Mouse (Mus musculus) right cerebral cortex, postnatal 25 days (tissue): ENCODE data around the gene Olfr159.

Source experiments
- DNase-seq: peaks from one replicate; pipeline ENCODE4 v3.0.0; 2022

Olfr159 gene

DNA sequence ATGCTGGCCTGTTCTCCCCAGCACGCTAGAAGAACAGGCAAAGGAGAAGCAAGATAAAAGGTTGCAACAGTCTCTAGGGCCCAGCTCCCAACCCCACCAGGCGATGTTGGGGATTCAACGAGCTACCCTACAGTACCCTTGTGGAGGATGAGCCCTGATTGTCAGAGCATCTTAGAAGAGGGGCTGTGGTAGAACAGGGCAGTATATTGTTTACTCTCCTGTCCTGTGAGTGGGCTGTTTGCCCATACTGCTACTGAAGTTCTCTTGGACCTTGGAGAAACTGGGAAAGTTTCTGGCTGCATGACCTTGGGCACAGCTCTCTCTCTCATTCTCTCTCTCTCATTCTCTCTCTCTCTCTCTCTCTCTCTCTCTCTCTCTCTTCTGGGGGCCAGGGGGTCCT, 41.7 kb downstream of the Olfr159 start:
- no peak for DNase-seq

DNA sequence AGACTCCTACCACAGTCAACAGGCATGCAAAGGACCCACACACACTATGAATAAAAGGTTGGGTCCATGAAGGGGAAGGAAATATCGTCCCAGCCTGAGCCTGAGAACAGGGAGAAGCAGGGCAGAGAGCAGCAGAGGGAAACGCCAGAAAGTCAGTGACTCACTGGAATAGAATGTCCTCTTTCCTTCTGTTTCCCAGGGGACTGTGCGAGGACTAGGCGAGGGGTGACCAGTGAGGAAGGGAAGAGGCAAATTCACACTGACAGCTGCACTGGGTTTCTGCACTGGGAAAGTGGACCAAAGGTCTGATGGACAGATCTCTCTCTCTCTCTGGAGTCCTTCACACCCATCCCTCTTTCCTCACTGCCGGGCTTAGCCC, 42.2 kb downstream of the Olfr159 start:
- no peak for DNase-seq

DNA sequence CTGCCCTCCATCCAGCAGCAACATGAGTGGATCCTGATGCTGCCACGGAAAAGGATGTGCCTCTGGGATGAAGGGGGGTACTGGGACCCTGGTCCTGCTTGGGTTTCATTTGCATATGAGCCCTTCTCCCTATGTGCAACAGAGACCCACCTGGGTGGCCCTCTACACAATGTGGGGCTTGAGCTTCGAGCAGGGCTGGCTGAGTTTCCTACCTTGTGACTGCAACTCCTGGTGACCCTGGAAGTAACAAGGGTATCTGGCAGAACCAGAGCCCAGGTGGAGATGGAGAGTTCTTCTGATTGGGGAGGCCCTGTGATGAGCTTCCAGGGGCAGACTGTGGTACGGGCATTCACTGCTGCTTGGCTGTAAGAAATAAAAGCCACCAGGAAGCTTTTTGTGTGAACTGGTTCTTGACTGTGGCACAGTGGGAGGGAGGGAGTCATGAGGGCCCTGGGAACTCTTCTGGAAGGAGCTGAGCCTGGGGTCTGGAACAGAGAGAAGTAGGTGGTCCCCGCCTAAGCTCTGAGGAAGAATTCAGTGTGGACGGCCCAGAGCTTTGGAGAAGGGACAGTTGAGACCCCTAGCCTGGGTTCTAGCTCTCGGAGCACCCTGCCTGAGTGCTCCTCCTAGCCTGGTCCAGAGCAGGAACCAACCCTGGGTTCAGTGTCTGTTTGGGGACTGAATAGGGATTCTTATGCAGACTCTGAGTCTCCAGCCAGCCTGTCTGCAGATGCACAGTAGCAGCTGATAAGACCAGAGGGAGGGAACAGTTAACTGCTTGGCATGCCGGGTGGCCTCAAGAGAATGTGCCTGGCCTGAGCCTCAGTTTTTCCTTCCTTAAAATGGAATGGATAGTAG, 42.9 kb downstream of the Olfr159 start:
- no peak for DNase-seq

DNA sequence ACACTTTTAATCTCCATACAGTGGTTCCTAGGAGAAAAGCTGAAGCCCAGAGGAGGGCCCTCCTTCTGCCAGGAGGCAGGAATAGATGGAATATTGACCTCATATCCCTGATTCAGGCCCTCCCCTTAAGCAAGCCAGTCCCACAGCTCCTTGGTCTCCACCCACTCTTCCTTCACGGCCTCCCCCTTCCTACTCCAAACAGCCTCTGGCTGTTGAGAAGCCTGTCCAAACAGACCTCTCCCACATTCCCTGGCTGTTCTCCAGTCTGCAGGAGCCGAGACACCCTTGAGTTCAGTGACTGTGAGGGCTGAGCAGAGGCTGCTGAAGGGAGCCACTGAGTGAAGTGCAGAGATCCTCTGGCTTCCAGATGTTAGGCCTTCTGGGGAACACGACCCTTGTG, 43.8 kb downstream of the Olfr159 start, which contains the start of gene Hrct1:
TSS of gene Hrct1 (plus strand) at position 194 of the 400 bp plus-strand sequence.
- DNase-seq: no peak

DNA sequence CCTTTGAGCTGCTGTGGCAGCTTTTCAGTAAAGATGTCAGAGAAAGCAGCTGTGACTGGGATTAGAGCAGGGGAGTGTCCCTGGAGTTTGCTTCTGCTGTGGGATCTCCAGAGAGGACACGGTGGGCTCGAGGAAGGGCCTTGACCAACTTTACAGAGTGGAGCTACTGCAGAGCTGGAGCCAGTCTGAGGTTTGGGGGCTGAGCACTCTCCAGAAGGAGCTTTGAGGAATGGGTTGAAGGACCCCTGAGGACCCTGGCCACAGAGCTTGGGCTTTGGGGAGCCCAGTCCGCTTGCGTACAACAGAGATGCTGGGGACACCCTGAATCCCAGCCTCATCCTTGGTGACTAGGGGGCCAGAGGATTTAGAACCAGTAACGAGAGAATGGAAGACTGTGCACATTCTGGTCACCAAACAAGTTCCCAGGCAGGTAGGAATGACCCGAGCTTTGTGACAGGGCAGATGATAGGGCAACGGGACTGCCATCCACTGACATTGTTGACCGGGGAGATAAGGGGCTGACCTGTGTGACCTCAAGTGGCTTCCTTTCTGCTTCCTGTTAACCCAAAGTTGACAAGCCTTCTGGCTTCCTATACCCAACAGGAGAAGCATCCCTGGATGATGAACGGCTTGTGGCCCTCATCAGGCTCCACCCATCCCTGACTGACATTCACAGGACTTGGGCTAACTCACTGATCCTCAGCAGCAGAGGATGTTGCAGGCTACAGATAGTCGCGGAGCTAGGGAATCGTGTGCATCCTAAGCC, 44.4 kb downstream of the Olfr159 start:
- DNase-seq: no peak

DNA sequence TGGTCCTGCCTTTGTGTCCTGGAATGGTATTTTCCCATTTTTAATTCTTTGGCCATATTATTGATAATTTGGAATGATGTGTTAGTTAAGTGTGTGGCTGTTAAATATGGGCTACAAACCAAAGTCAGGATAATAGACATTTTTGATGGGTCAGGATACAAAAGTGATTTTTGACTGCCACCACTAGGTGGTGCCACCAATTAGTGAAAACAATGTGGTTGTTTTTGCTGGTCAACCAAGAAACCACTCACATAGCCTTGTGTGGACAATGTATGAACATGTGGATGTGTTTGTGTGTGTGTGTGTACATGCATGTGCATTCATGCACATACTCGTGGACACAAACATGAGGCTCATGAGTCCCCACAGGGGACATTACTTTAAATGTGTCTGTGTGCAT, 46.0 kb downstream of the Olfr159 start:
- no peak for DNase-seq

DNA sequence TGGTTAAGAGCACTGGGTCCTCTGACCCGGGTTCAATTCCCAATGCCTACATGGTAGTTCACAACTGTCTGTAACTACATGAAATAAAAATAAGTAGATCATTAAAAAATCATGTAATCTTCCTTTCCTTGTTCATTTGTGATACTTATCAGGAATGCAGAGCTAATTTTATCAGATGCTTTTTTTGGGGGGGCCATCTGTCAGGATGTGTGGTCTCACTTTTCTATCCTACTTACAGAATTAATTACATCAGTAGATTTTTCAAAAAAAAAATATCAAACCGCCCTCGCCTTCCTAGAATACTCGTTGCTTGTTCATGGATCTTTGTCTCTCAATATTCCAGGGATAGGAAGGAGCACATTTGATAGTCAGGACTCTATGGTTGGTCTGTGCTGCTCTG, 48.6 kb downstream of the Olfr159 start:
- DNase-seq: no peak

DNA sequence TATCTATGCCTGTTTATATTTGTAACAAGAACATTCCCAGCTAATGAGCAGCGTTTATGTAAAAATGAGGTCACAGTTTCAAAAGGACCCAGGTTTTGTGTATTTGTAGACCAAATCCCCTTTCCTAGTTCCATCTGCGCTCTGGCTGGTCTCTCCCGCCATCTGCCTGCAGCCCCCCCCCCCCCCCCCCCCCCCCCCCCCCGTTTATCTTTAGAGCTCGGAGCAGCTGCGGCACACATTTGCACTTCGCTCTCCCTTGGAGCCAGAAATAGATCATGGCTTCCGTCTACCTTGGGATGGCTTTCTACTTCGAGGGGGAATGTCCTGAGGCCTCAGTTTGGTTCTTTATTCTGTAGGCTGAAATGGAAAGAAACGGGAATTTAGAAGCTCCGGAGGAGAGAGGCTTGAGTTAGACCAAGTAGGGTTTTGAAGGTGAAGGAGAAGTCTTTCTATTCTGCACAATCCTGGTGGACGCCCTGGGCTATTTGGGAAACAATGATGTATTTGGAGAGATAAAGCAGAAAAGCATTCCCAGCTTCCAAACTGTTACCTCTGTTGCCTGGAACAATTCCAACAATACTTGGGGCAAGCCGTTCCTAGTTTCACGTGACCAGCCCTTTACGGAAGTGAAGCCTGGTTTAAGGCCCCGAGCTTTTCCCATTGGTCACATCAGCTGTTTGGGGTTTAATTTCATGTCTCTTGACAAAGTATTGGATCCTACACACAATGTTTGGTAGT, 50.1 kb downstream of the Olfr159 start:
- DNase-seq: no peak
